Mouse (Mus musculus) CH12.LX (cell line): ENCODE results near the gene Gm20431. TPM values are rescaled to one million over a fixed set of nuclear protein-coding genes. Genes with fewer than 3 reads are reported as not detected.

Source experiments
- DNase-seq: peaks from one replicate; pipeline ENCODE4 v3.0.0-alpha.2; 2013; ENCODE audit errors: extremely low read depth
- H3K27ac ChIP-seq: 2 replicates; pipeline ENCODE4 v1.5.1; 2012; ENCODE audit warnings: low read depth, mild to moderate bottlenecking, control low read depth, moderate library complexity; ENCODE audit not compliant: insufficient read depth
- H3K27me3 ChIP-seq: replicated peaks from 2 replicates; pipeline ENCODE3; 2012; ENCODE audit warnings: inconsistent platforms
- H3K36me3 ChIP-seq, 2 experiments: replicated peaks in 1 of 2; 2 replicates each; pipeline versions ENCODE3 to v1.6.1; 2012; ENCODE audit warnings: inconsistent platforms in 1 of 2, low read length in 1 of 2, mild to moderate bottlenecking in 1 of 2, mixed read lengths in 1 of 2, moderate library complexity in 1 of 2; ENCODE audit not compliant: control insufficient read depth in 1 of 2, insufficient read depth in 1 of 2
- H3K4me1 ChIP-seq, 2 experiments: 2 replicates each; pipeline ENCODE4 v1.6.1; 2012; ENCODE audit warnings: inconsistent platforms in 1 of 2, moderate library complexity in 1 of 2; ENCODE audit not compliant: insufficient read depth in 2 of 2, control insufficient read depth in 1 of 2
- H3K4me2 ChIP-seq: 2 replicates; pipeline ENCODE4 v1.6.1; 2012; ENCODE audit warnings: low read depth, mild to moderate bottlenecking, control low read depth; ENCODE audit not compliant: poor library complexity, insufficient read depth, severe bottlenecking
- H3K4me3 ChIP-seq, 3 experiments: fragments of 150-350 bp in 1 of 3; sonication (generic) in 1 of 3; replicated peaks in 1 of 3; 2 replicates each; pipeline versions ENCODE3 to v1.5.1; 2011 to 2012; ENCODE audit warnings: low read depth in 2 of 3, low read length in 2 of 3, mild to moderate bottlenecking in 2 of 3, moderate library complexity in 2 of 3, control low read depth in 1 of 3, improper control_type of control experiment in 1 of 3, inconsistent platforms in 1 of 3, mixed read lengths in 1 of 3; ENCODE audit not compliant: poor library complexity in 1 of 3
- H3K79me2 ChIP-seq: replicated peaks from 2 replicates; pipeline ENCODE4 v1.6.1; 2012; ENCODE audit warnings: mild to moderate bottlenecking, moderate library complexity; ENCODE audit not compliant: control insufficient read depth, poor library complexity, insufficient read depth, severe bottlenecking; ENCODE audit errors: extremely low read depth
- H3K9ac ChIP-seq: 2 replicates; pipeline ENCODE4 v1.6.1; 2012; ENCODE audit warnings: low read depth, mild to moderate bottlenecking, control low read depth, moderate library complexity; ENCODE audit not compliant: insufficient read depth
- H3K9me3 ChIP-seq: replicated peaks from 2 replicates; pipeline ENCODE3; 2012; ENCODE audit warnings: low read length, inconsistent platforms, mixed read lengths
- CTCF ChIP-seq, 2 experiments: IDR thresholded peaks in 1 of 2; conservative IDR thresholded peaks in 1 of 2; 2 replicates each; pipeline ENCODE4 v1.5.1; 2011 to 2012; ENCODE audit warnings: low read depth in 2 of 2, low read length in 2 of 2, improper control_type of control experiment in 1 of 2, inconsistent platforms in 1 of 2, mild to moderate bottlenecking in 1 of 2, moderate library complexity in 1 of 2
- E2F4 ChIP-seq: IDR thresholded peaks from 2 replicates; pipeline ENCODE4 v1.6.1; 2011; ENCODE audit warnings: low read depth, low read length, improper control_type of control experiment; ENCODE audit not compliant: insufficient replicate concordance
- ELF1 ChIP-seq: IDR thresholded peaks from 2 replicates; pipeline ENCODE4 v1.6.1; 2014; ENCODE audit warnings: low read depth, mild to moderate bottlenecking, inconsistent platforms, low read length, improper control_type of control experiment
- EP300 ChIP-seq: IDR thresholded peaks from 2 replicates; pipeline ENCODE4 v1.6.1; 2011; ENCODE audit warnings: low read length, improper control_type of control experiment
- ETS1 ChIP-seq: conservative IDR thresholded peaks from 2 replicates; pipeline ENCODE4 v1.6.1; 2012; ENCODE audit warnings: low read depth, mild to moderate bottlenecking, inconsistent platforms, low read length, improper control_type of control experiment, moderate library complexity
- GABPA ChIP-seq: IDR thresholded peaks from 2 replicates; pipeline ENCODE4 v1.6.1; 2012; ENCODE audit warnings: low read depth, low read length, improper control_type of control experiment, inconsistent platforms; ENCODE audit not compliant: insufficient replicate concordance
- HCFC1 ChIP-seq: IDR thresholded peaks from 2 replicates; pipeline ENCODE4 v1.6.1; 2012; ENCODE audit warnings: low read depth, mild to moderate bottlenecking, inconsistent platforms, low read length, improper control_type of control experiment
- IRF4 ChIP-seq: IDR thresholded peaks from 2 replicates; pipeline ENCODE4 v1.6.1; 2014; ENCODE audit warnings: low read depth, mild to moderate bottlenecking, inconsistent platforms, low read length, improper control_type of control experiment
- JUN ChIP-seq: IDR thresholded peaks from 2 replicates; pipeline ENCODE4 v1.6.1; 2011; ENCODE audit warnings: low read depth, mild to moderate bottlenecking, low read length, improper control_type of control experiment, moderate library complexity; ENCODE audit not compliant: insufficient read depth
- JUND ChIP-seq: conservative IDR thresholded peaks from 2 replicates; pipeline ENCODE4 v1.6.1; 2011; ENCODE audit warnings: low read depth, low read length, improper control_type of control experiment
- MXI1 ChIP-seq: IDR thresholded peaks from 2 replicates; pipeline ENCODE4 v1.6.1; 2011; ENCODE audit warnings: mild to moderate bottlenecking, low read depth, low read length, improper control_type of control experiment
- PAX5 ChIP-seq: IDR thresholded peaks from 2 replicates; pipeline ENCODE4 v1.6.1; 2012; ENCODE audit warnings: low read length, inconsistent platforms, mixed read lengths
- POLR2AphosphoS2 ChIP-seq: IDR thresholded peaks from 2 replicates; pipeline ENCODE4 v1.6.1; 2011; ENCODE audit warnings: low read depth, low read length, improper control_type of control experiment
- RCOR1 ChIP-seq: conservative IDR thresholded peaks from 2 replicates; pipeline ENCODE4 v1.6.1; 2012; ENCODE audit warnings: low read depth, mild to moderate bottlenecking, inconsistent platforms, low read length, improper control_type of control experiment
- SMC3 ChIP-seq: IDR thresholded peaks from 2 replicates; pipeline ENCODE4 v1.6.1; 2011; ENCODE audit warnings: low read depth, low read length, improper control_type of control experiment
- TBP ChIP-seq: conservative IDR thresholded peaks from 2 replicates; pipeline ENCODE4 v1.6.1; 2011; ENCODE audit warnings: low read depth, low read length, improper control_type of control experiment
- TCF12 ChIP-seq: IDR thresholded peaks from 2 replicates; pipeline ENCODE4 v1.6.1; 2014; ENCODE audit warnings: low read depth, mild to moderate bottlenecking, inconsistent platforms, low read length, improper control_type of control experiment
- ZC3H11A ChIP-seq: IDR thresholded peaks from 2 replicates; pipeline ENCODE4 v1.6.1; 2012; ENCODE audit warnings: low read depth, mild to moderate bottlenecking, inconsistent platforms, low read length, improper control_type of control experiment
- ZKSCAN1 ChIP-seq: IDR thresholded peaks from 2 replicates; pipeline ENCODE4 v1.6.1; 2012; ENCODE audit warnings: low read depth, inconsistent platforms, low read length, improper control_type of control experiment, borderline replicate concordance
- dilution Hi-C: fragments of 300-500 bp; cut with MboI; formaldehyde crosslinking; loops from 2 replicates; pipeline ENCODE4 v1.14.3; 2020; ENCODE audit warnings: low sequenced_read_pairs; ENCODE audit not compliant: extremely low pct_unique_long_range_greater_than_20kb, extremely low pct_ligation_motif_present
- in situ Hi-C: fragments of 300-500 bp; cut with MboI; formaldehyde crosslinking; loops from 3 replicates; pipeline ENCODE4 v1.14.3; 2019; ENCODE audit warnings: low sequenced_read_pairs, low pct_ligation_motif_present, low pct_unique_long_range_greater_than_20kb, mixed read lengths
- polyA plus RNA-seq: library from polyadenylated mRNA; unstranded; fragments of >175 nt; gene quantifications from 2 replicates; pipeline ENCODE4 v1.2.1, GENCODE M21; 2012; ENCODE audit warnings: low read depth; ENCODE audit not compliant: insufficient read length
- total RNA-seq, 2 experiments: library from RNA; depleted of rRNA; stranded (reverse); fragments of 300-350 nt in 1 of 2; fragments of >200 nt in 1 of 2; gene quantifications; 2 replicates each; pipeline ENCODE4 v1.2.3; 2012 to 2014

The Gm20431 gene
- total and polyA plus RNA-seq, 3 experiments = 2.4 to 15.0 TPM; not detected in 1

GRCm38 (mm10) chr2:167706183-167706939 is 45.1 kb upstream of the Gm20431 start:
- dilution Hi-C loops (no loop called here), in situ Hi-C loops (no loop called here)
- Histone ChIP-seq H3K9ac (no peak overlapping the region), H3K27me3 (peaks cover 86% of the 10 kb centered on the region), H3K4me2 (no peak overlapping the region), H3K4me1 (0 out of 4 replicates have a peak, but pooled peaks cover 0 to 3% of the 10 kb centered on the region in 2 experiments), H3K9me3 (no peaks in the 10 kb centered on the region), H3K36me3 (no peaks in the 10 kb centered on the region), H3K4me3 (no peak overlapping the region), H3K79me2 (no peaks in the 10 kb centered on the region), H3K27ac (no peak overlapping the region)
- TF ChIP-seq JUND (no peak), ZKSCAN1 (no peak), EP300 (no peak), MXI1 (no peak), IRF4 (no peak), ELF1 (no peak), CTCF (conservative IDR thresholded peaks at IDR 0.05 in 1 of 2, IDR thresholded peaks at IDR 0.05 in 1 of 2; ENCODE audit: low read depth in 2 of 2, low read length in 2 of 2) (no peak), SMC3 (no peak), E2F4 (no peak), PAX5 (no peak), HCFC1 (no peak), RCOR1 (no peak), TBP (no peak), GABPA (no peak)
- DNase-seq = no peak

DNA sequence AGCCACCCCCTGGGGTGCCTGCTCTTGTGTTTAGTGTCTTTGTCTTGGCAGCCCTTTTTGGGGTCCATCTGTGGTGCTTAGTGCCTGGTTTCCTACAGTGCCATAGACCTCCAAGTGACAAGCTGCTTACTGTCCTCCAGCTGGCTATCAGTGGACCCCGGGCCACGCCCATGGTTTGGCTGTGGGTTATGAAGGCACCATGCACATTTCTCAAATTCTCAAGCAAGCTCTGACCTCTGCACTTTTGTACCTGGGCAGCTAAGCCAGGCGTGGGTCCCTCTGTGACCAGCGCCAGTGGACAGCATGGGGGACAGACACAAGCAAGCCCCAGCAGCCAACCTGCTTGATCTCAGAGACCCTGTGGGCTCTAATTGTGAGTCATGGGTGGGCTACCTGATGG is 43.1 kb upstream of the Gm20431 start:
- H3K79me2 ChIP-seq = no peaks in the 10 kb centered on the region
- no peaks in the 10 kb centered on the region for H3K9me3 ChIP-seq
- H3K4me3 ChIP-seq = no peak overlapping the region
- 0 out of 4 replicates have a peak, but pooled peaks cover 0 to 3% of the 10 kb centered on the region in 2 experiments for H3K4me1 ChIP-seq
- no peak overlapping the region for H3K9ac ChIP-seq
- H3K36me3 ChIP-seq = no peaks in the 10 kb centered on the region
- no peak overlapping the region for H3K4me2 ChIP-seq
- TF ChIP-seq TCF12 (no peak), JUN (no peak), POLR2AphosphoS2 (no peak), MXI1 (no peak), ZKSCAN1 (no peak), ETS1 (no peak), HCFC1 (no peak), PAX5 (no peak), JUND (no peak), IRF4 (no peak), ELF1 (no peak), TBP (no peak), CTCF (conservative IDR thresholded peaks at IDR 0.05 in 1 of 2, IDR thresholded peaks at IDR 0.05 in 1 of 2; ENCODE audit: low read depth in 2 of 2, low read length in 2 of 2) (no peak), ZC3H11A (no peak)
- peaks cover 86% of the 10 kb centered on the region for H3K27me3 ChIP-seq
- no peak for DNase-seq
- no peak overlapping the region for H3K27ac ChIP-seq
- dilution Hi-C loops = no loop called here
- in situ Hi-C loops = no loop called here
